Mouse (Mus musculus) neural tube, embryonic 13.5 days (tissue): Measurements from ENCODE around the gene Gm5294. TPM values are rescaled to one million over a fixed set of nuclear protein-coding genes. Genes with fewer than 3 reads are reported as not detected.

Source experiments
- ATAC-seq: fragments of 200-750 bp; cut with Nextera tagmentation; 2 replicates; pipeline ENCODE4 v1.8.0; 2017; ENCODE audit warnings: low read depth, mild to moderate bottlenecking, moderate TSS enrichment, moderate library complexity
- H3K27ac ChIP-seq: fragments of 300-500 bp; sonication (generic); replicated peaks from 2 replicates; pipeline ENCODE4 v1.5.1; 2015; ENCODE audit warnings: moderate library complexity, mild to moderate bottlenecking, inconsistent platforms
- H3K27me3 ChIP-seq: fragments of 300-500 bp; sonication (generic); 2 replicates; pipeline ENCODE4 v1.6.1; 2015; ENCODE audit warnings: mild to moderate bottlenecking, inconsistent platforms
- H3K36me3 ChIP-seq: fragments of 300-500 bp; sonication (generic); 2 replicates; pipeline ENCODE4 v1.6.1; 2015; ENCODE audit warnings: mild to moderate bottlenecking, inconsistent platforms
- H3K4me1 ChIP-seq: fragments of 300-500 bp; sonication (generic); replicated peaks from 2 replicates; pipeline ENCODE4 v1.6.1; 2015; ENCODE audit warnings: inconsistent platforms
- H3K4me2 ChIP-seq: fragments of 300-500 bp; sonication (generic); 2 replicates; pipeline ENCODE4 v1.6.1; 2015; ENCODE audit warnings: inconsistent platforms, mild to moderate bottlenecking, moderate library complexity
- H3K4me3 ChIP-seq: fragments of 300-500 bp; sonication (generic); 2 replicates; pipeline ENCODE4 v1.5.1; 2015; ENCODE audit warnings: mild to moderate bottlenecking, inconsistent platforms
- H3K9ac ChIP-seq: fragments of 300-500 bp; sonication (generic); 2 replicates; pipeline ENCODE4 v1.6.1; 2015; ENCODE audit warnings: moderate library complexity, mild to moderate bottlenecking, inconsistent platforms
- H3K9me3 ChIP-seq: fragments of 300-500 bp; sonication (generic); 2 replicates; pipeline ENCODE4 v1.6.1; 2016; ENCODE audit warnings: inconsistent platforms
- WGBS: fragments of 180-500 bp; shearing (Covaris S2); methylation state at CpG from one replicate; pipeline ENCODE4 v1.1.7; 2015; 5-methylcytosine and 5-hydroxymethylcytosine counted together
- polyA plus RNA-seq: library from polyadenylated mRNA; unstranded; fragments of >200 nt; fragmentation: Nextera tagmentation; extraction: Ambion mirVana; gene quantifications from 2 replicates; pipeline ENCODE4 v1.2.1, GENCODE M21; 2015

The Gm5294 gene
- not detected in 2 replicates for polyA plus RNA-seq

DNA sequence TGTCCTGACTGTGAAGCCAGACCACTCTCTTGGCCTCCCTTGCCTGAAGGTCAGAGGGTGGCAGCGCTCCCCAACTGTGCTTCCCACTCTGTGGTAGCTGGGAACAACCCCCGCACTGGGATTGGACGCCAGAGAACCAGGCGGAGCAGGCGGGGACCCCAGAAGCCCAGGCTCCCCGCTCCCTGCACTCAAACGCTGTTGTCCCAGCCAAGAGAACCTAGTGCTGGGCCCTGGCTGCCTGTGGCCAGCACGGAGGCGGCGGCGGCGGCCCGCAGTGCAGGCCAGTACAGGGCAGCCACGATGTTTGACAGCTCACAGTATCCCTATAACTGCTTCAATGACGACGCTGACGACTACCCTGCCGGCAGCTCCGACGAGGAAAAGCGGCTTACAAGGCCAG, at the start of gene Gm5294:
Gm5294 (plus strand) TSS at position 301 of the 400 bp plus-strand sequence.
- ATAC-seq: no peak
- H3K27me3 ChIP-seq: peaks cover 65% of the 10 kb centered on the region
- 6% methylated on average over 21 of the region's 21 CpGs for WGBS

DNA sequence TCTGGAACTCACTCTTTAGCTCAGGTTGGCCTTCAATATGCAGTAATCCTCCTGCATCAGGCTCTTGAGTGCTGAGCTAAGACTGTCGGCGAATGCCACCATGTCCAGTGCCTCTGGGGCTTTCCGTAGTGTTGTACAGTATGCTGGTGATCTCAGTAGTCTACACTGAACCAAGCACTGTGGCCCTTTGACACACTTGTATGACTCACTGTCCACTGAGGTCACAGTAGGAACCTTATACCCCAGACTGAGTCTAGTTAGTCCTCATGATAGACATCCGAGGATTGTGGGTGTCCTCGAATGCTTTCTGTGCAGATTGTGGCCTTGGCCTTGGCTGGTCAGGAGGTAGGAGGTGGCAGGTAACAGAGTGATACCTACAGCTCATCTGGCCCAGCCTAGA, 44.8 kb upstream of the Gm5294 start:
- Histone ChIP-seq H3K36me3 (peaks cover 67% of the 10 kb centered on the region), H3K9ac (no peak overlapping the region), H3K9me3 (no peaks in the 10 kb centered on the region), H3K4me1 (peaks cover 27% of the 10 kb centered on the region), H3K4me2 (no peak overlapping the region), H3K27me3 (no peaks in the 10 kb centered on the region), H3K27ac (no peak overlapping the region), H3K4me3 (no peak overlapping the region)
- 92% methylated on average over 5 of the region's 5 CpGs for WGBS
- ATAC-seq: no peak

More for the DNA sequence above, at the start of gene Gm5294:
- peaks cover 8% of the 10 kb centered on the region for H3K4me1 ChIP-seq
- peak within 1 kb of the TSS; percentile 46 for H3K4me2 ChIP-seq
- H3K9ac ChIP-seq: no peak within 1 kb of the TSS
- no peak within 1 kb of the TSS for H3K27ac ChIP-seq
- H3K4me3 ChIP-seq: peak within 1 kb of the TSS; percentile 20
- H3K36me3 ChIP-seq: no peaks in the 10 kb centered on the region
- no peaks in the 10 kb centered on the region for H3K9me3 ChIP-seq

DNA sequence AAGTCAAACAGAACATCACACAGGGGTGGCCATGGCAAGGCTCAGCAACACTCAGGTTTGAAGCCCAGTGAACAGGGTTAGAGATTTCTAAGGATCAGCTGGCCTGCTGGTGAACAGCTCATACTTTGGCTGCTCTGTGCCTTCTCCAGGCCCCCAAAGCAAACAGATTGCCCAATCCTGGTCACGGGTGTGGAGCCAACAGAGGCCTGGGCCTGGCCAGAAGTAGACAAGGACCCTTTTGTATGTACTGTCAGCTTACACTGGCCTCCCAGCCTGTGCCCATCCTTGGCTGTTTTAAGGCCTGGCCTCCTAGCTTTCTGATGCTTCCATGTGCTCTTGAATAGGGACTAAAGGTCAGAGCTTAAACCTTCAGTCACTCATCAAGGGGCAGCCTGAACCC, 43.5 kb upstream of the Gm5294 start:
- Histone ChIP-seq H3K9ac (no peak overlapping the region), H3K4me2 (no peak overlapping the region), H3K4me1 (peaks cover 34% of the 10 kb centered on the region), H3K27me3 (no peaks in the 10 kb centered on the region), H3K27ac (no peak overlapping the region), H3K36me3 (peaks cover 62% of the 10 kb centered on the region), H3K9me3 (no peaks in the 10 kb centered on the region), H3K4me3 (no peak overlapping the region)
- ATAC-seq: no peak
- 65% methylated on average over 1 of the region's 1 CpGs for WGBS

DNA sequence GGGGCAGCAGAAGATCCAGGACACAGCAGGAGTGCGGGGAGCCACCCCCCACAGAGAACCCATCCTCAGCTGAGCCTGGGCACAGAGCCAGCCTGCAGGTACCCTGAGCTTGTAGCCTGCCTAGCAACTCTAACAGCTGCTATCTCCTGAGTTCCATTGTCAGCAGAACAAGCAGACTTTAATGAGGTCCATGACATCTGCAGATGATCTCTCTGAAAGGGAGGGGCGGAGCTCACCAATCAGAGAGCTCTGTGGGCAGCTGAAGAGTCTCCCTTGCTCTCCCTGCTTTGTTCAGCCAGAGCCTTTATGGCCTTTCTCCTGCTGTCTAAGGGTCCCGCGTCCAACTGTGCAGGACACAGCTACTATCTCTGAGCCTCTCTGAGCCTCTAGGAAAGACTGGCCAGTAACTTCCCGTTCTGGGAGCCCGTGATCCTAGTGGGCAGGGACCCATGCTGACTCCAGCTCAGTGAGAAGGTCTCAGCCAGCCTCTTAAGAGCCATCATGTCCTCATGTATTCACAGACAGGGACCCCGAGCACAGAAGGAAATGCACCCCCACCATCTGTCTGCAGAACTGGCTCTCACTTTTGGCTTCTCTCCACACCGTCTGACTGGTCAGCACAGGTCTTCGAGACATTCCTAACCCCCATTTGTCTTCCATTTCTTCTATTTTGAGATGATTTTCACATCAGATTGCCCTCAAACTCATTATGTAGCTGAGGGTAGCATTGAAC, 41.0 kb upstream of the Gm5294 start:
- H3K9me3 ChIP-seq: no peaks in the 10 kb centered on the region
- no peaks in the 10 kb centered on the region for H3K27me3 ChIP-seq
- H3K9ac ChIP-seq: no peak overlapping the region
- no peak overlapping the region for H3K4me2 ChIP-seq
- H3K27ac ChIP-seq: peak overlapping the region; percentile 94
- no peak overlapping the region for H3K4me3 ChIP-seq
- ATAC-seq: peak; percentile 87
- 17% methylated on average over 9 of the region's 9 CpGs for WGBS
- peaks cover 56% of the 10 kb centered on the region for H3K36me3 ChIP-seq
- peaks cover 48% of the 10 kb centered on the region for H3K4me1 ChIP-seq

DNA sequence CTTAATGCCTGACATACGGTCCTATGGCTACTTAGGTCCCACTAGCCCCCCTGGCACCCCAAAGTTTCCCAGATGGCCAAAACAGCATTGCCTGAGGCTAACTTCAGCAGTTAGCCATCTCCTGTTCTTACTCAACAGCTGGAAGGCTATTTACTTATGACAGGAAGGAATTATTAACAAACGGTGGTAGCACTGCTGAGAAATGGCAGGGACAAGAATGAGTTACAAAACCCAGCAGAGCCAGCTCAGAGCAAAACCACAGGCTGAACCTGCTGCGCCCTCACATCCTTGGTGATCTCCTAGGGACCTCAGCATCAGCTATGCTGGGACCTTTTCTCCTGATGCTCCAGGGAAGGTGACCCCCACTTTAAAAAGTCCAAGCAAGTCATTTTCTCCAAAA, 40.2 kb upstream of the Gm5294 start:
- ATAC-seq: no peak
- Histone ChIP-seq H3K9ac (no peak overlapping the region), H3K27me3 (no peaks in the 10 kb centered on the region), H3K9me3 (no peaks in the 10 kb centered on the region), H3K27ac (peak overlapping the region; percentile 94; the same call in 1 of the 2 replicates), H3K4me3 (no peak overlapping the region), H3K36me3 (peaks cover 55% of the 10 kb centered on the region), H3K4me2 (no peak overlapping the region), H3K4me1 (peaks cover 48% of the 10 kb centered on the region)
- whole genome bisulfite sequencing: 60% methylated on average over 3 of the region's 3 CpGs

DNA sequence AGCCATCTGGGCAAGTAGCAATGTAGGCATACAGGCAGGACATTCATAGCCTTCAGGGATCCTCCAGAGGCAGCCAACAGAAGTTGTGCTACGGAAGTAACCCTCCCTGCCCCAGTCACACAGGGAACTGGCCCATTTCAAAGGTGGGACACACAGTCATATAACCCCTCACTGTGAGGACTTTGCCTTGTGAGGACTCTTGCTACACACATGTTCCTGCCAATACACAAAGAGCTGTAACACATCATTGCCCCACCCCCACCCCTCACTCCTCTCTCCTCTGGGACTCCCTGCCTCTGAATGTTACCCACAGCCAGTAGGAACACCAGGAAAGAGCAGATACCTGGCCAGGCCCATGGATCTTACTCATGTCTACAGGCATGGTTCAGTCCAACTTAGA, 37.2 kb upstream of the Gm5294 start:
- Histone ChIP-seq H3K4me3 (no peak overlapping the region), H3K27ac (no peak overlapping the region), H3K4me1 (peaks cover 44% of the 10 kb centered on the region), H3K36me3 (peaks cover 43% of the 10 kb centered on the region), H3K9ac (no peak overlapping the region), H3K9me3 (no peaks in the 10 kb centered on the region), H3K27me3 (no peaks in the 10 kb centered on the region), H3K4me2 (no peak overlapping the region)
- 81% methylated on average over 1 of the region's 1 CpGs for WGBS
- no peak for ATAC-seq

DNA sequence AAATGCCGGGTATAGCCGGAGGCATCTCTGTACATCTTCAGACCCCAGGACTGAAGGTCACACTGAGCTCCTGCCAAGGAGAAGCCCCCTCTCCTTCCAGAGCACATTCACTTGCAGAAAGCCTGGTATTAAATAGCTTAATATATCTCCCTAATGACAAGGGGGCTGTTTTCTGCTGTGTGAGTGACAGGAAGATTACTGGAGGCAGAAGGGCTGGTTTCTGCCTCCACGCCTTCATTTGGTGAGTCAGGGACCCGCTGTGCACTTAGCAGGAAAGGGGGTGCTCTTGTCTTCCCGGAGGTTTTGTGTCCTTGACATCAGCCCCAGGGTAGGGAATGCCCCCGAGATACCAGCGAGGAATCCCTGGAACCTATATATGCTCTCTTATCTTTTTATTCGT, 36.7 kb upstream of the Gm5294 start:
- Histone ChIP-seq H3K4me1 (peaks cover 41% of the 10 kb centered on the region), H3K9me3 (no peaks in the 10 kb centered on the region), H3K4me3 (no peak overlapping the region), H3K27ac (no peak overlapping the region), H3K9ac (no peak overlapping the region), H3K36me3 (peaks cover 44% of the 10 kb centered on the region), H3K4me2 (no peak overlapping the region), H3K27me3 (no peaks in the 10 kb centered on the region)
- no peak for ATAC-seq
- WGBS: 82% methylated on average over 8 of the region's 8 CpGs

DNA sequence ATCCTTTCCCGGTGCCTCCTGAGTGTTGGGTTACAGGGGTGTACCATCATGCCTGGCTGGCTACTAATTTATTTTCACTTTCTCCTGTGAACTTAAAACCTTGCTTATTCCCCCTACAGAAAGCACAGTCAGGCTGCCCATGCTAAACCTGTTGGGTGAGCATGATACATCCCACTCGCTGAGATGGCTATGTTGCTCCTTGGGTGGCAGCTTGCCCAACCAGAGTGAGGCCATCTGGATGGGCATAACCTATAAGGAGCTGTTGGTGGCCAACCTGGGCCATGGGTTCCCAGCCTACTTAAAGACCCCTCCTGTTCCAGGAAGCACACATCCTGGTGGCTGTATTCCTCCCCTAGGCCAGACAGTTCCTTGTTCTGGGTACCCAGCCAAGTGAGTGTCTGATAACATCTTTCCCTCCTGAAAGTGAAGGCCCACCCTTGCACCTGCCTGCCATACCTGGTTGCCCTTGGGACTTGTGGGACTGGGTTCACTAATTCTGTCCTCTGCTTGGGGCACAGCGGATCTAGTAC, 33.8 kb upstream of the Gm5294 start:
- Histone ChIP-seq H3K4me2 (no peak overlapping the region), H3K9me3 (no peaks in the 10 kb centered on the region), H3K4me1 (peaks cover 14% of the 10 kb centered on the region), H3K36me3 (peaks cover 44% of the 10 kb centered on the region), H3K27ac (no peak overlapping the region), H3K4me3 (no peak overlapping the region), H3K9ac (no peak overlapping the region), H3K27me3 (no peaks in the 10 kb centered on the region)
- ATAC-seq: no peak
- 92% methylated on average over 3 of the region's 3 CpGs for WGBS

DNA sequence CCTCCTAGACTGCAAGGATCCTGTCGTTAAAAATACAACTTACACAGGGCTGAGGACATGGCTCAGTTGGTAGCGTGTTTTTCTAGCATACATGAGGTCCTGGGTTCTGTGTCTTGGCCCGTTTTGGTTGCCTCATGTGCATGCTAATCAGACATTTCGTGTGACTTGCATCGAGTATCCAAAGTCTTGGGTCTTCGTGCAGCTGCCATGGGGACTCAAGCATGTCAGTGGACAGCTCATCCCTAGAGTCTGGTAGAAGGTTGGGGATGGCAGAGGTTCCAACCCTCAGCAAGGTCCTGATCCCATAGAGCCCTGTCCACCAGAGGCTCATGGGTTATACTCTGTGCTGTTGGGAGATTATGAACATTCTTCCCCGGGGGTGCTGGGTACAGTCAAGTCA, 32.2 kb upstream of the Gm5294 start:
- H3K4me1 ChIP-seq: peaks cover 8% of the 10 kb centered on the region
- H3K27me3 ChIP-seq: no peaks in the 10 kb centered on the region
- H3K9me3 ChIP-seq: no peaks in the 10 kb centered on the region
- peaks cover 49% of the 10 kb centered on the region for H3K36me3 ChIP-seq
- no peak overlapping the region for H3K27ac ChIP-seq
- no peak overlapping the region for H3K9ac ChIP-seq
- no peak overlapping the region for H3K4me2 ChIP-seq
- ATAC-seq: no peak
- H3K4me3 ChIP-seq: no peak overlapping the region
- WGBS: 85% methylated on average over 7 of the region's 7 CpGs

DNA sequence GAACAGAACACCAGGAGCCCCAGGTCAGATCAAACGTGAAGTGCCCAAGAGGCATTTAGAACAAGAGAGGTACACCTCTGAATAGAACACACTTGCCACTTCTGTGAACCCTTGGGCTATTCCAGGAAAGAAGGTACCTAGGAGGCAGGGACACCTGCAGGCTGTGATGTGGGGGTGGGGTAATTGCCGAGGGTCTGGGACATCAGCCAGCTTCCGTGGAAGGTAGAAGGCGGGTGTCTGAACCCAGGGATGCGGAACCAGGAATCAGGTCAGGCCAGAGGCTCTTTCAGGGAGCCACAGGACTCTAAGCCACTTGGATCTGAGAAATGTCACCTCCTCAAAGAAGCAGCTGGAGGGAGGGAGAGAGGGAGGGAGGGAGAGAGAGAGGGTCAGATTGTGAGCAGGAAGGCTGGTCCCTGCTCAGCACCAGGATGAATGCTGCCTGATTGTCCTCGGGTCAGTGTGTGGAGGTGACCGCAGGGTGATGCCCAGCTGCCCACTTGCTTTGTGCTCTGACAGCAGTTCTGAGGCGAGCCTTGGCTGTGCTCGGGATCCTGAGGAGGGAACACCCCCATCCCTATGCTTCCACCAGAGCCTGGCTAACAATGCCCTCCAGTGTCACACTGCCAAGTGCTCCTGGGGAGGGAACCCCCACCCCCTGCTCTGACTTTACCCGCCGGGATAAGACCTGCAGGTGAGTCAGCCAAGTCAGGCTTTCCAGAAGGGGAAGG, 31.2 kb upstream of the Gm5294 start:
- Histone ChIP-seq H3K4me3 (no peak overlapping the region), H3K4me1 (no peaks in the 10 kb centered on the region; the same call in 1 of the 2 replicates), H3K27ac (no peak overlapping the region), H3K4me2 (no peak overlapping the region), H3K27me3 (no peaks in the 10 kb centered on the region), H3K9ac (no peak overlapping the region), H3K36me3 (peaks cover 57% of the 10 kb centered on the region), H3K9me3 (no peaks in the 10 kb centered on the region)
- no peak for ATAC-seq
- 58% methylated on average over 11 of the region's 11 CpGs for WGBS

DNA sequence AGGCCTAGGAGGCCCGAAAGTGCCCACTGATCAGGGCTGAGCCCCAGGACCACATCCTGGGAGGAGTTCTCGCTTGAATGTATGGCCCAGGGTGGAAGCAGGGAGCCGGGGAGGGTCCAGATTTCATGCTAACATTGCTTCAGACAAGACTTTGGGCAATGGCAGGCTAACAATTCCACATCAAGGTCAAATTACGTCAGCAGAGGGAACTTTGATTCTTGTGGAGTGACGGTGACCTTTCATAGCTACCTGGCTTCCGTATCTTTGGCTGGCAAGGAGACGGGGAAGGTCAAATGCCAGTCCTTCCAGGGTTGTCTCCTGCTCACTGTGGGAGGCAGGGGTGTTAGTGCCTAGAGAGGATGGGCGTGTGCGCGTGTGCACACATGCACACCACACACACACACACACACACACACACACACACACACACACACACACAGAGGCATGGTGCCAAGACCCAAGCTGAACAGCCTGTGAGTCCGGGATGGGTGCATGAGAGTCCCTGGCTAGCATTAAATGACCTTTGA, 28.9 kb upstream of the Gm5294 start:
- no peaks in the 10 kb centered on the region; the same call in 1 of the 2 replicates for H3K4me1 ChIP-seq
- no peak overlapping the region for H3K4me2 ChIP-seq
- WGBS: 86% methylated on average over 11 of the region's 11 CpGs
- no peak overlapping the region for H3K9ac ChIP-seq
- H3K27ac ChIP-seq: no peak overlapping the region
- no peaks in the 10 kb centered on the region for H3K27me3 ChIP-seq
- no peak overlapping the region for H3K4me3 ChIP-seq
- no peak for ATAC-seq
- H3K36me3 ChIP-seq: peaks cover 70% of the 10 kb centered on the region
- no peaks in the 10 kb centered on the region for H3K9me3 ChIP-seq

DNA sequence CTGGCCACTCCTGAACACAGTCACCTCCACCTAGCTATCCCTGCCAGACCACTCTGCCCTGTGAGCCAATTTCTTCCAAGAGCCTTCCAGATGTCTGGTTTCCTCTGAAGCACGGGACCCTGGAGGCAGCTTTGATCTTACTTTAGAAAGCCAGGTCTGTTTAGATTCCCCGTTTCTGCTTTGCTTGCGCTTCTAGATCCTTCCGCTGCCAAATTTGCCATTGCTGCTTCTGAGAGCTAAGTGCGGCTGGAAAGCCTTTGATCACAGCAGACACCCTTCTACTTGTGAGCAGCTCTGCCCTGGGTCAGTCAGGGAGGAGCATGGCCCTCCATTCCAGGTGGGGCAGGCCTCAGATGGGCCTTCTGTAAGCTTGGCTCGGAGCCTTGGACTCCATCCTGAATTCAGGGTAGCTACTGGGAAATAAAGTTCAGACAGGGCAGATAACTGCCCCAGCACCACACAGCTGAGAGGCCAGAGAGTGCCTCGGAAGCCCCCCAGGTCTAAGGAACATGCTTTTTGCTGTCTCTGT, 18.2 kb upstream of the Gm5294 start:
- peaks cover 70% of the 10 kb centered on the region for H3K36me3 ChIP-seq
- H3K4me2 ChIP-seq: no peak overlapping the region
- 64% methylated on average over 7 of the region's 7 CpGs for WGBS
- H3K27me3 ChIP-seq: no peaks in the 10 kb centered on the region
- H3K9me3 ChIP-seq: no peaks in the 10 kb centered on the region
- no peak overlapping the region for H3K27ac ChIP-seq
- no peak overlapping the region for H3K9ac ChIP-seq
- no peak overlapping the region for H3K4me3 ChIP-seq
- H3K4me1 ChIP-seq: no peaks in the 10 kb centered on the region
- no peak for ATAC-seq
